In the genomic region with DNA sequence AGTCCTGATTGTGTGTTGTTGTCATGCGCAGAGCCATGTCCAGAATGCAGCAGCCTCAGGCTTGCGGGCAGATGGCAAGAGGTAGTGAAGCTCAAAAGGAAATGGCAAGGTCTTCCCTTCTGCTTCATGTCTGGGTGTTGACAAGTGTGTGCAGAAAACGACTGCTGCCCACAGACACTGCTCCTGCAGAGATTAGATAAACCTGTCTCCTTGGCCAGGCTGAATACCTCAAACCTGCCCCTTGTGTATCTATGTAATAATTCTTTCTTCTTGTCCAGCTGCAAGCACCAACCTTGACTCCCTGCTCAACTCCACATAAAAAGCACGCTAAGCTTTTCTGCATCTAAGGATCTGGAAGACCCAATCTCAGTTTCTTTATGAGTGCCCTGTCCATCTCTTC, we compare ENCODE assay signal across 16 mouse cellular contexts. TPM values are rescaled to one million over a fixed set of nuclear protein-coding genes. Genes with fewer than 3 reads are reported as not detected.
"Had no signal": no experiment of that assay in that cellular context is flagged by ENCODE, and none has a peak within 500 bp of the region (broad histone marks: within the 10 kb centered on the region; RNA-seq: fewer than 3 reads in every experiment).

No protein-coding gene starts in this region.

- H3K4me1 ChIP-seq: limb, embryonic 13.5 days; midbrain, embryonic 10.5 days; neural tube, embryonic 12.5 days; stomach, embryonic 15.5 days had no signal

- DNase-seq: kidney, adult 11 months; kidney, adult 9 months; kidney, postnatal 36 days; lung, adult 18-20 months; midbrain, embryonic 14.5 days; thymus, adult 2 months had no signal

- H3K27me3 ChIP-seq: limb, embryonic 13.5 days; stomach, embryonic 15.5 days had no signal

- H3K36me3 ChIP-seq: limb, embryonic 13.5 days; midbrain, embryonic 10.5 days; neural tube, embryonic 12.5 days; stomach, embryonic 15.5 days had no signal

- H3K4me3 ChIP-seq: limb, embryonic 13.5 days; midbrain, embryonic 10.5 days; myocyte; neural tube, embryonic 12.5 days; stomach, embryonic 15.5 days had no signal

- H3K9me3 ChIP-seq: stomach, embryonic 15.5 days had no signal

- ATAC-seq: hindbrain, postnatal 0 days had no signal

- H3K4me2 ChIP-seq: limb, embryonic 13.5 days; neural tube, embryonic 12.5 days; stomach, embryonic 15.5 days had no signal

- H3K9ac ChIP-seq: limb, embryonic 13.5 days; neural tube, embryonic 12.5 days; stomach, embryonic 15.5 days had no signal

- H3K27ac ChIP-seq: hindbrain, postnatal 0 days; kidney, postnatal 0 days; limb, embryonic 13.5 days; midbrain, embryonic 10.5 days; neural tube, embryonic 12.5 days; stomach, embryonic 15.5 days had no signal

RNA-seq across cellular contexts. Expression of a gene that starts 19.9 kb away (rescaled TPM):
- polyA plus RNA-seq: intestine, embryonic 14.5 days; lung, embryonic 16.5 days; myocyte; spleen, adult 2 months had no signal
